Mouse (Mus musculus): ENCODE measurements at regions not wholly inside any gene's neighbourhood (a gene's known extent, or its start where the extent isn't known, plus 50 kb on each side); places are given as distances from the start of the nearest gene placed in this dataset.

DNA sequence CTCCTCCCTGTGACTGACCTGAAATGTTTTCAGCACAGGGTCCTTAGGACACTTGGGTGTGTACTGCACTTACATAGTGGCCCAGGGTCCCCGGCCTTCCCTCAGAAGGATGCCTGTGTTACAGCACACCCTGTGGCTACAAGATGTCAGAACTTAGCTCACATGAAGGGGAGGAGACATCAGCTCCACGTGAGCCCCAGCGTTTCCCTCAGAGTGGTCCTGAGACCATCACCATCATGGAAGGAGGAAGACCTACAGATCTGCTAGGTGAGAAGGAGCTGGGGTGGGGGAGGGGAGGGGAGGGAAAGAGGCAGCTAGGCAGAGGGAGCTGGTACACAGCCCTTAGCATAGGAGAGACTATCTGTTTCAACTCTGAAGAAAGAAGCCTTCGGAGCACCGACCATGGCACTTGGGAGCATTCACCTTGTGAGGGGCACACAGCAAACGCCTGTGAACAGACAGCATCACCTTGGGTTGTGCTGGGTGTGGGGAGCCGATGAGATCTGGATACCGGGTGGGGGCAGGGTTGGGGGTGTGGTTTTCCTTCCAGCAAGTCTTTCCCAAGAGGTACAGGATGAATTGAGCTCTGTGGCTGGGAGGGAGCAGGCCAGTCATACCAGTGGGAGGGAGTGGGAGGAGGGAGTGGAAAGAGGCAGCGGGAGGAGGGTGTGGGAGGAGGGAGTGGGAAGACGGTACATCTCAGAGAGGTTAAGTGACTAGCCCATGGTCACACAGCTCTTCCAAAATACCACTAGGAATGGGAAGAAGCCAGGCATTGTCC is 60.6 kb upstream of the Ctnnbl1 start:
- no peak overlapping the region for H3K27ac ChIP-seq (replicated peaks in 1 of 2; ENCODE audit: control insufficient read depth in 1 of 2, insufficient read depth in 1 of 2, low read depth in 2 of 2, low read length in 2 of 2)
- no peaks in the 10 kb centered on the region for H3K36me3 ChIP-seq (ENCODE audit: control insufficient read depth, insufficient read depth, low read length)
- 27% methylated on average over 10 of the region's 10 CpGs for WGBS
- no peaks in the 10 kb centered on the region for H3K4me1 ChIP-seq (ENCODE audit: control insufficient read depth in 2 of 2, insufficient read depth in 2 of 2, low read length in 2 of 2)
- no peak for ATAC-seq (ENCODE audit: insufficient number of reproducible peaks, insufficient read depth, low FRiP score, low read depth)
- peaks cover 16% of the 10 kb centered on the region for H3K27me3 ChIP-seq (ENCODE audit: control insufficient read depth, insufficient read depth, low read length)
- no peak overlapping the region for H3K9ac ChIP-seq (ENCODE audit: low read length)
- H3K4me2 ChIP-seq (ENCODE audit: low read length) = no peak overlapping the region
- no peaks in the 10 kb centered on the region for H3K9me3 ChIP-seq (ENCODE audit: control insufficient read depth, low read length)
- no peak overlapping the region for H3K4me3 ChIP-seq (ENCODE audit: control insufficient read depth in 1 of 2, insufficient read depth in 1 of 2, low read depth in 1 of 2, low read length in 2 of 2)

DNA sequence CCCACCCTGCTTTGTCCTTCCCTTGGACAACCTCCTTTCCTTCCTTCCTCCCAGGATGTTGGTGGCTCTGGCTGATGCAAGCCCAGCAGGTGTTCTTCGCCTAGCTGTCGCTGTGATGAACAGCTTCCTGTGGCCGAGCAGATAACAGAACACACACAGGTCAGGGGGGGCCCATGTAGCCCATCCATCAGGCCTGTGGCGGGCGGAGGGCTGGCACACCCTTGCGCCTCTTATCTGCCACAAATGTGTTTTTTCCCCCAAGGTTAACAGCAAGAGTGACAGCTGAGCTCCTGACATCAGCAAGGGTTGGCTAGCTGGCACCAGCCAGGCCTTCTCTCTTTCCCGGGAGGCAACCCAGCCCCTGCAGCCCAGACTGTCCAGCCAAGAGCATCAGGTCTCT is 59.9 kb upstream of the Ctnnbl1 start:
- no peak overlapping the region for H3K9ac ChIP-seq (ENCODE audit: low read length)
- H3K36me3 ChIP-seq (ENCODE audit: control insufficient read depth, insufficient read depth, low read length) = no peaks in the 10 kb centered on the region
- H3K27ac ChIP-seq (replicated peaks in 1 of 2; ENCODE audit: control insufficient read depth in 1 of 2, insufficient read depth in 1 of 2, low read depth in 2 of 2, low read length in 2 of 2) = no peak overlapping the region
- no peak overlapping the region for H3K4me3 ChIP-seq (ENCODE audit: control insufficient read depth in 1 of 2, insufficient read depth in 1 of 2, low read depth in 1 of 2, low read length in 2 of 2)
- H3K9me3 ChIP-seq (ENCODE audit: control insufficient read depth, low read length) = no peaks in the 10 kb centered on the region
- no peak; the same call in 1 of the 2 replicates for ATAC-seq (ENCODE audit: insufficient number of reproducible peaks, insufficient read depth, low FRiP score, low read depth)
- H3K27me3 ChIP-seq (ENCODE audit: control insufficient read depth, insufficient read depth, low read length) = peaks cover 22% of the 10 kb centered on the region
- H3K4me2 ChIP-seq (ENCODE audit: low read length) = no peak overlapping the region
- no peaks in the 10 kb centered on the region for H3K4me1 ChIP-seq (ENCODE audit: control insufficient read depth in 2 of 2, insufficient read depth in 2 of 2, low read length in 2 of 2)
- WGBS = 20% methylated on average over 7 of the region's 7 CpGs

DNA sequence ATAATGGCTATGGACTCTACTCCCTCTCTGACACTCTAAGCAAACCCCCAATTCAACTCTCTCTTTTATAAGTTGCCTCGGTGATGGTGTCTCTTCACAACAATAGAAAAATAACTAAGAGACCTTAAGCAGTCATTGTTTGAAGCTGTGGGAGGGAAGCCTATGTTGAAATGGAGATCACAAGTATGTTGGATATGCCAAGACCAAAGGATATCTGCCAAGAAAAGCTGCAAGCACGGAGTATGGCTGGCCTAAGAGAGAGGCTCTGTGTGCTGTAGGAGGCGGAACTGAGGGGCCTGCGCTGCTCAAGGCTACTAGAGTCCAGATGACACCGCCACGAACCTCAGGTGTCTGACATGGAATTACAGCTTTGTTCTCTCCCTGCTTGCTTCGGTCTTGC is 55.3 kb upstream of the Ctnnbl1 start:
- Histone ChIP-seq H3K36me3 (ENCODE audit: control insufficient read depth, insufficient read depth, low read length) (no peaks in the 10 kb centered on the region), H3K27ac (replicated peaks in 1 of 2; ENCODE audit: control insufficient read depth in 1 of 2, insufficient read depth in 1 of 2, low read depth in 2 of 2, low read length in 2 of 2) (no peak overlapping the region), H3K4me1 (ENCODE audit: control insufficient read depth in 2 of 2, insufficient read depth in 2 of 2, low read length in 2 of 2) (no peaks in the 10 kb centered on the region), H3K9ac (ENCODE audit: low read length) (no peak overlapping the region), H3K4me3 (ENCODE audit: control insufficient read depth in 1 of 2, insufficient read depth in 1 of 2, low read depth in 1 of 2, low read length in 2 of 2) (no peak overlapping the region), H3K27me3 (ENCODE audit: control insufficient read depth, insufficient read depth, low read length) (peaks cover 18% of the 10 kb centered on the region), H3K9me3 (ENCODE audit: control insufficient read depth, low read length) (no peaks in the 10 kb centered on the region), H3K4me2 (ENCODE audit: low read length) (no peak overlapping the region)
- ATAC-seq (ENCODE audit: insufficient number of reproducible peaks, insufficient read depth, low FRiP score, low read depth) = no peak
- 77% methylated on average over 7 of the region's 7 CpGs for WGBS
